Mouse (Mus musculus) ES-Bruce4 (cell line): ENCODE measurements around the gene Klhdc9.

Experiments
- CTCF ChIP-seq: IDR thresholded peaks from one replicate; pipeline ENCODE4 v1.8.1; 2011; ENCODE audit warnings: low read depth, low read length
- POLR2A ChIP-seq: IDR thresholded peaks from one replicate; pipeline ENCODE4 v1.8.1; 2011; ENCODE audit warnings: low read length; ENCODE audit not compliant: insufficient read depth

DNA sequence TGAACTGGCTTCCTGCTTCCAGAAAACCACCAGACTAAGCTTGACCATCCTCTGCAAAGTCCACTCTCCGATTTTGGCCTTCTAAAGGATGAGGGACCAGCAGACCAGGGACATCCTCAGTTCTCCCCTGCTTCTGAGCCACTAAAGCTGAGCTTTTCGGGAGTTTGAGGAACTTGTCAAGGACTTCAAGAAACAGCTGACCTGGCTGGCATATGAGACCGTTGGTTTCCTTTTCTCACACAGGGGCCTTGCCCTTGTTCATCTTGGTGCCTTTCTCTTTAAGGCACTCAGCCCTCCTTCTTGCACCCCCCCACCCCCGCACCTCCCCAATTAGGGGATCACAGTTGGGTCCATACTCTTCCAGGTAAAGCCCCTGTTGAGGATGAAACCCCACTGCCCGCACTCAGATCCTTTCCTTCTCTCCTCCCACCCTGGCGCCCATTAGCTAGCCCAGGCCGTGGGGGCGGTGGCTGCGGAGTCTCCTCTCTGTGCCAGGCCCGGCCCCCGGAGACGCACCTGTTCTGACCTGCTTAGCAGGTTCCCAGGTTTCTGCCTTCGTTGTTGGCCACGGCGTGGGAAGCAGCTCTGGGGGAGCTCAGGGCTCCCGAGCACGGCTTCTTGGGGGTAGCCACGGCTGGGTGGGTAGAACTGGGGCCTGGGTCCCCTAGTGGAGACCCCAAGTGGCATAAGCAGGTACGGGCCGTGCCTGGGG, 9.4 kb upstream of the Klhdc9 start, which contains the start of gene Nectin4:
- no peak for TF ChIP-seq CTCF
- no peak for TF ChIP-seq POLR2A
